Mouse (Mus musculus): Measurements from ENCODE around the gene Gnb2.

GRCm38 (mm10) chr5:137521861-137522260 is 11.4 kb downstream of the Gnb2 start:
- TF ChIP-seq CTCF (conservative IDR thresholded peaks at IDR 0.05; ENCODE audit: insufficient read depth, insufficient read length, low read depth, low read length) (no peak), POLR2A (IDR thresholded peaks at IDR 0.05; ENCODE audit: low read depth, low read length) (no peak)
